27 mouse cellular contexts compared by ENCODE assay signal in genomic region chr16:15430352-15430751, GRCm38 (mm10).
"Had no signal": no experiment of that assay in that cellular context is flagged by ENCODE, and none has a peak within 500 bp of the region (broad histone marks: within the 10 kb centered on the region; RNA-seq: fewer than 3 reads in every experiment).

No protein-coding gene starts in this region.

- H3K4me2 ChIP-seq: heart, embryonic 11.5 days; heart, embryonic 13.5 days; heart, embryonic 15.5 days; hindbrain, embryonic 13.5 days; hindbrain, embryonic 15.5 days; kidney, embryonic 15.5 days; limb, embryonic 13.5 days; liver, embryonic 11.5 days; liver, embryonic 13.5 days had no signal

- ATAC-seq: forebrain, embryonic 16.5 days; hindbrain, postnatal 0 days; intestine, embryonic 16.5 days had no signal

- H3K27me3 ChIP-seq: heart, embryonic 13.5 days; heart, embryonic 15.5 days; hindbrain, embryonic 13.5 days; hindbrain, embryonic 15.5 days; kidney, embryonic 15.5 days; limb, embryonic 13.5 days; liver, embryonic 13.5 days had no signal

- H3K36me3 ChIP-seq: heart, embryonic 13.5 days; heart, embryonic 15.5 days; hindbrain, embryonic 13.5 days; hindbrain, embryonic 15.5 days; kidney, embryonic 15.5 days; limb, embryonic 13.5 days; liver, embryonic 13.5 days had no signal

- H3K9ac ChIP-seq: heart, embryonic 13.5 days; heart, embryonic 15.5 days; hindbrain, embryonic 13.5 days; hindbrain, embryonic 15.5 days; kidney, embryonic 15.5 days; limb, embryonic 13.5 days; liver, embryonic 13.5 days had no signal

- H3K27ac ChIP-seq: gastrocnemius, adult 2 months; heart, adult 2 months; heart, embryonic 13.5 days; heart, embryonic 15.5 days; hindbrain, embryonic 13.5 days; hindbrain, embryonic 15.5 days; hindbrain, postnatal 0 days; kidney, embryonic 15.5 days; limb, embryonic 13.5 days; liver, embryonic 13.5 days had no signal

- H3K4me1 ChIP-seq: heart, embryonic 13.5 days; heart, embryonic 15.5 days; hindbrain, embryonic 13.5 days; hindbrain, embryonic 15.5 days; kidney, embryonic 15.5 days; liver, embryonic 13.5 days had no signal

- H3K4me3 ChIP-seq: gastrocnemius, adult 2 months; heart, adult 2 months; heart, embryonic 13.5 days; heart, embryonic 15.5 days; hindbrain, embryonic 13.5 days; hindbrain, embryonic 15.5 days; kidney, embryonic 15.5 days; limb, embryonic 13.5 days; liver, embryonic 13.5 days had no signal

- DNase-seq: gastrocnemius, adult 2 months; gastrocnemius, postnatal 10 days; gastrocnemius, postnatal 25 days; heart, adult 11 months; heart, adult 2 months; heart, postnatal 14 days; heart, postnatal 36 days; kidney, adult 11 months; kidney, adult 2 months; kidney, adult 9 months; kidney, postnatal 25 days; layer of hippocampus, adult 9-11 months; layer of hippocampus, postnatal 36 days; left cerebral cortex, postnatal 4 days; liver; liver, embryonic 13.5 days had no signal

- H3K9me3 ChIP-seq: heart, embryonic 15.5 days; hindbrain, embryonic 13.5 days; hindbrain, embryonic 15.5 days; kidney, embryonic 15.5 days; limb, embryonic 13.5 days; liver, embryonic 13.5 days had no signal
